Comparison of ENCODE assay signal across 1 mouse cellular context in the genomic region with DNA sequence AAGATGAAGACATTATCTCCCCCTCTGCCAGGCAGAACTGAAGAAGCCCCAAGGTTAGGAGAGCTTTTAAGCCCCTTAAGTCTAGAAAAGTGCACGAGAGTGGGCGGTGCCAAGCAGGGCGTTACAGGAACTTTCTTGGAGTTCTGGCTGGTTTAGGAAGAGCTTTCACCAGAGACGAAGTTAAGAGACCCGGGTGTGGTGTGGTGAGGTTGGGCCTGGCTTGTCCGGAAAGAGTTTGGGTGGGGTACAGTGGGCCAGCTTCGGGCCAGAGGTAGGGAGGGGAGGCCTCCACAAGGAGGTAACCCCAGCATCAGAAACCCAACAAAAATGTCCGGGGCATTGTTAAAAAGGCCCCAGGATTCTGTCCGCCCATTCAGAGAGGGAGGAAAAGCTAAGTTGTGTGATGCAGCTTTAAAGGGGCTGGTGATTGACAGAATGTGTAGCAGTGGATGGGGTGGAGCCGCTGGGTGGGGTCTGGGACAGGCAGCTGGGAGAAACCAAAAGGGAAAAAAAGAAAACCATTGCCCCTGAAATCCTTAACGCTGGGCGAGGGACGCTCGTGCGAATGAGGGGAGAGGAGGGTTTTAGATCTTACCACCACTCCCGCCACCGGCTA.
TF ChIP-seq lines count a peak whose summit lies in the region.

A gene (plus strand): TSS at position 163 of the 616 bp plus-strand sequence.

TF ChIP-seq in CH12.LX, 34 proteins besides CTCF, POLR2A, EP300 and RAD21 (continued from another document):
- TF ChIP-seq JUND (conservative IDR thresholded peaks at IDR 0.05; ENCODE audit: low read depth, low read length) (no peak), ZNF384 (IDR thresholded peaks at IDR 0.05; ENCODE audit: low read depth, low read length) (no peak)
